Mouse (Mus musculus): ENCODE measurements at regions not wholly inside any gene's neighbourhood (a gene's known extent, or its start where the extent isn't known, plus 50 kb on each side); places are given as distances from the start of the nearest gene placed in this dataset.

DNA sequence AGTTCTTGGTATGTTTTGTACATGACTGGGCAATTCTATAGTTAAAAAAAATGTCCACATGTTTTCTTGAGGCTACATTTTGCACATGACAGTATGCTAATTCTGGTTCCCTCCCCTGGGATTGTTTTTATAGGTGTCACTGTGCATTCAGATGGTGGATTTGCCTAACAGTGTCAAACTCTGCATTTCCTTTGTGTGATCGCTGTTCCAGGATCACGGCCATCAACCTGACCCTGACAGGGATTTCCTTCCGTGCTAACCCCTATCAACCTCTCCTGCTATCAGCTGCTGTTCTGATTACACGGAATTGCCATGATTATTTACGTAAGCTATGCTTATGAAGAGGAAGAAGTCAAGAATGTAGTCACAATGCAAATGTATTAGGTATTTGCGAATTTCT is 155.1 kb upstream of the Tmem45b start:
- H3K9ac ChIP-seq (replicated peaks): no peak overlapping the region

GRCm38 (mm10) chr9:31614250-31614945 is 150.1 kb upstream of the Tmem45b start:
- 49% methylated on average over 13 of the region's 13 CpGs for WGBS (ENCODE audit: insufficient replicate concordance)
- no peak for TF ChIP-seq EP300 (IDR thresholded peaks at IDR 0.05; ENCODE audit: low read depth)
- no peak for TF ChIP-seq CTCF (IDR thresholded peaks at IDR 0.05; ENCODE audit: low read depth)
- no peak overlapping the region for H3K4me3 ChIP-seq (ENCODE audit: insufficient read depth in 1 of 2, low read depth in 2 of 2, low read length in 2 of 2)
- no peaks in the 10 kb centered on the region for H3K36me3 ChIP-seq (replicated peaks; ENCODE audit: control insufficient read depth, insufficient read depth, low read depth)
- ATAC-seq (ENCODE audit: insufficient read depth) (no peak), DNase-seq (ENCODE audit: low read depth in 3 of 3, low spot score in 3 of 3) (no peak)
- no peak overlapping the region for H3K4me2 ChIP-seq (ENCODE audit: low read depth)
- H3K9ac ChIP-seq (replicated peaks): no peak overlapping the region
- H3K27me3 ChIP-seq (ENCODE audit: control insufficient read depth, insufficient read depth, low read length): no peaks in the 10 kb centered on the region
- H3K9me3 ChIP-seq (ENCODE audit: control insufficient read depth, low read length): no peaks in the 10 kb centered on the region
- no peaks in the 10 kb centered on the region for H3K4me1 ChIP-seq (replicated peaks; ENCODE audit: control insufficient read depth in 2 of 2, insufficient read depth in 2 of 2, low read length in 1 of 2)
- no peak overlapping the region for H3K27ac ChIP-seq

More for the DNA sequence above, 155.1 kb upstream of the Tmem45b start:
- H3K27me3 ChIP-seq (ENCODE audit: control insufficient read depth, insufficient read depth, low read length): no peaks in the 10 kb centered on the region
- H3K4me2 ChIP-seq (ENCODE audit: low read depth): no peak overlapping the region
- ATAC-seq (ENCODE audit: insufficient read depth) (no peak), DNase-seq (ENCODE audit: low read depth in 3 of 3, low spot score in 3 of 3) (no peak)
- H3K4me3 ChIP-seq (ENCODE audit: insufficient read depth in 1 of 2, low read depth in 2 of 2, low read length in 2 of 2): no peak overlapping the region
- 41% methylated on average over 6 of the region's 6 CpGs for WGBS (ENCODE audit: insufficient replicate concordance)
- no peaks in the 10 kb centered on the region for H3K4me1 ChIP-seq (replicated peaks; ENCODE audit: control insufficient read depth in 2 of 2, insufficient read depth in 2 of 2, low read length in 1 of 2)
- H3K36me3 ChIP-seq (replicated peaks; ENCODE audit: control insufficient read depth, insufficient read depth, low read depth): no peaks in the 10 kb centered on the region
- H3K27ac ChIP-seq: no peak overlapping the region
- no peaks in the 10 kb centered on the region for H3K9me3 ChIP-seq (ENCODE audit: control insufficient read depth, low read length)
- TF ChIP-seq EP300 (IDR thresholded peaks at IDR 0.05; ENCODE audit: low read depth): no peak

- Histone ChIP-seq H3K9ac (replicated peaks) (no peak overlapping the region), H3K9me3 (ENCODE audit: control insufficient read depth, low read length) (no peaks in the 10 kb centered on the region), H3K4me2 (ENCODE audit: low read depth) (no peak overlapping the region), H3K27me3 (ENCODE audit: control insufficient read depth, insufficient read depth, low read length) (no peaks in the 10 kb centered on the region), H3K4me1 (replicated peaks; ENCODE audit: control insufficient read depth in 2 of 2, insufficient read depth in 2 of 2, low read length in 1 of 2) (no peaks in the 10 kb centered on the region), H3K27ac (no peak overlapping the region), H3K4me3 (ENCODE audit: insufficient read depth in 1 of 2, low read depth in 2 of 2, low read length in 2 of 2) (no peak overlapping the region), H3K36me3 (replicated peaks; ENCODE audit: control insufficient read depth, insufficient read depth, low read depth) (no peaks in the 10 kb centered on the region)
- DNase-seq (ENCODE audit: low read depth in 3 of 3, low spot score in 3 of 3) (no peak), ATAC-seq (ENCODE audit: insufficient read depth) (no peak)
- 52% methylated on average over 8 of the region's 8 CpGs for WGBS (ENCODE audit: insufficient replicate concordance)
- TF ChIP-seq EP300 (IDR thresholded peaks at IDR 0.05; ENCODE audit: low read depth): no peak
- TF ChIP-seq CTCF (IDR thresholded peaks at IDR 0.05; ENCODE audit: low read depth): no peak
Measured at GRCm38 (mm10) chr9:31611036-31611695, 146.9 kb upstream of the Tmem45b start.

GRCm38 (mm10) chr9:31610631-31611030 is 146.4 kb upstream of the Tmem45b start:
- Histone ChIP-seq H3K4me2 (ENCODE audit: low read depth) (no peak overlapping the region), H3K9me3 (ENCODE audit: control insufficient read depth, low read length) (no peaks in the 10 kb centered on the region), H3K9ac (replicated peaks) (no peak overlapping the region), H3K4me1 (replicated peaks; ENCODE audit: control insufficient read depth in 2 of 2, insufficient read depth in 2 of 2, low read length in 1 of 2) (no peaks in the 10 kb centered on the region), H3K27me3 (ENCODE audit: control insufficient read depth, insufficient read depth, low read length) (no peaks in the 10 kb centered on the region), H3K27ac (no peak overlapping the region), H3K36me3 (replicated peaks; ENCODE audit: control insufficient read depth, insufficient read depth, low read depth) (no peaks in the 10 kb centered on the region), H3K4me3 (ENCODE audit: insufficient read depth in 1 of 2, low read depth in 2 of 2, low read length in 2 of 2) (no peak overlapping the region)
- DNase-seq (ENCODE audit: low read depth in 3 of 3, low spot score in 3 of 3): no peak
- ATAC-seq (ENCODE audit: insufficient read depth): no peak
- WGBS (ENCODE audit: insufficient replicate concordance): 47% methylated on average over 4 of the region's 4 CpGs
- TF ChIP-seq CTCF (IDR thresholded peaks at IDR 0.05; ENCODE audit: low read depth): no peak
- TF ChIP-seq EP300 (IDR thresholded peaks at IDR 0.05; ENCODE audit: low read depth): no peak

DNA sequence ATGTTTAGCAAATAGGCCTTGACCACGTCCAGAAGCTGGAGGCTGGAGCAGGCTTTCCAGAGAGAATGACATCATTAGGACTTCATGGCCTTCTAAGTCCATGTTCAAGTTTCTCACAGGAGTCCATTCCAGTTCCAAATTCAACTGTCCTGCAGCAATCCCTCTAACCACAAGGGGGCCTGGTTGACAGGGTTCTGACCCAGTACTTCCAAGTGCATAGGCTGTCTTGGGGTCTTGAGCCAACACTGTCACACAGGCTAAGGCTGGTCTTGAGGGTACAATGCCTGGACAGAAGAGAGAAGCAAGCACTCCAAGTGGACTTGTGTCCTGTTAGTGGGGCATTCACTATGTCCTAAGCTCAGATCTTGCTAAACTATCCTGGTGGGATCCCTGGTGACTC is 145.9 kb upstream of the Tmem45b start:
- ATAC-seq (ENCODE audit: insufficient read depth): no peak
- no peak overlapping the region for H3K4me3 ChIP-seq (ENCODE audit: insufficient read depth in 1 of 2, low read depth in 2 of 2, low read length in 2 of 2)
- H3K27ac ChIP-seq: no peak overlapping the region
- 22% methylated on average over 1 of the region's 1 CpGs for WGBS (ENCODE audit: insufficient replicate concordance)
- no peaks in the 10 kb centered on the region for H3K9me3 ChIP-seq (ENCODE audit: control insufficient read depth, low read length)
- H3K4me1 ChIP-seq (replicated peaks; ENCODE audit: control insufficient read depth in 2 of 2, insufficient read depth in 2 of 2, low read length in 1 of 2): no peaks in the 10 kb centered on the region
- H3K27me3 ChIP-seq (ENCODE audit: control insufficient read depth, insufficient read depth, low read length): no peaks in the 10 kb centered on the region
- no peak for DNase-seq (ENCODE audit: low read depth in 3 of 3, low spot score in 3 of 3)
- H3K9ac ChIP-seq (replicated peaks): no peak overlapping the region
- no peak overlapping the region for H3K4me2 ChIP-seq (ENCODE audit: low read depth)
- H3K36me3 ChIP-seq (replicated peaks; ENCODE audit: control insufficient read depth, insufficient read depth, low read depth): no peaks in the 10 kb centered on the region
- TF ChIP-seq CTCF (IDR thresholded peaks at IDR 0.05; ENCODE audit: low read depth) (peak; percentile 44), EP300 (IDR thresholded peaks at IDR 0.05; ENCODE audit: low read depth) (no peak)
